Mouse (Mus musculus): ENCODE results near the gene Inpp4a. TPM values are rescaled to one million over a fixed set of nuclear protein-coding genes. Genes with fewer than 3 reads are reported as not detected.

Inpp4a gene
- polyA plus RNA-seq, 1 experiment = 2.4 TPM

DNA sequence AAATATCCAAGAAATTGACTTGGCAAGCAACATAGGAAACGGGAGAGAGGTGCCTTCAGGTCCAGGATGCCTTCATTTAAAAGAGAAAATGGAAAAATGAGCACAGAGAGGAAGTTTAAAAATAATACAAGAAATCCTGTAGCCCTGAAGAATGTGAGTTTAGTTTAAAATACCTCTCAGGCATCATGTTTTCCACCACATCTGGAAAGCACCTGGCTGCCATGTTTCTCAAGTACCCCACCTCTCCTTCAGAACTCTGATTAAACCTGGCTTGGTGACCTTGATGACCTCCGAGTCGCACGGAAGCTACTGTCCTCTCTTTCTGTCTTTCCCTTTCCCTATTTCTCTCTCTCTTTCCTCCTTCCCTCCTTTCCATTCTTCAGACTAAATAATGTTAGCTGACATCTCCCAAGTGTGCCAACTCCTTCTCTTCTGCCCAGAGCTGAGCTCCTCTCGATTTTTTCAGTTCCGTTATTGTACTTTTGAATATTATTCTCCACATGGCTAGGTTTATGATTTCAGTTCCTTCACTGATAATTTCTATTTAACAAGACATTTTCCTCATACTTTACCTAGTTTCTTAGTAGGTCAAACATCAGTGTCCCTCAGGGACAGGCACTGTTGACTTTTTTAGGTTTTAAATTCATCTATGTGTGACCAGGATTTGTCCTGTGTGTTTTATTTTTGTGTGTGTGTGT is 59.9 kb downstream of the Inpp4a start:
- Histone ChIP-seq H3K79me3 (ENCODE audit: low read depth) (no peaks in the 10 kb centered on the region), H3ac (ENCODE audit: control insufficient read depth, insufficient read length, low read depth) (no peak overlapping the region), H3K27me3 (ENCODE audit: control insufficient read depth, insufficient read depth, insufficient read length) (no peaks in the 10 kb centered on the region), H3K4me3 (ENCODE audit: insufficient read depth, poor library complexity, severe bottlenecking) (no peak overlapping the region), H3K79me2 (ENCODE audit: control insufficient read depth, insufficient read depth) (no peaks in the 10 kb centered on the region), H3K36me3 (ENCODE audit: control insufficient read depth, insufficient read depth) (no peaks in the 10 kb centered on the region)
- TF ChIP-seq FOSL1 (IDR thresholded peaks at IDR 0.05; ENCODE audit: insufficient read depth, low read length, poor library complexity, severe bottlenecking) (no peak), CEBPB (IDR thresholded peaks at IDR 0.05; ENCODE audit: low read depth) (no peak), USF1 (IDR thresholded peaks at IDR 0.05; ENCODE audit: low read depth) (no peak), MYOG (IDR thresholded peaks at IDR 0.05; ENCODE audit: control insufficient read depth, extremely low read depth, insufficient read length) (no peak), MYOD1 (IDR thresholded peaks at IDR 0.05; ENCODE audit: control insufficient read depth, insufficient read length, low read depth) (no peak), CTCF (IDR thresholded peaks at IDR 0.05; ENCODE audit: control insufficient read depth, insufficient read depth, insufficient read length) (no peak), MAX (IDR thresholded peaks at IDR 0.05) (no peak)

DNA sequence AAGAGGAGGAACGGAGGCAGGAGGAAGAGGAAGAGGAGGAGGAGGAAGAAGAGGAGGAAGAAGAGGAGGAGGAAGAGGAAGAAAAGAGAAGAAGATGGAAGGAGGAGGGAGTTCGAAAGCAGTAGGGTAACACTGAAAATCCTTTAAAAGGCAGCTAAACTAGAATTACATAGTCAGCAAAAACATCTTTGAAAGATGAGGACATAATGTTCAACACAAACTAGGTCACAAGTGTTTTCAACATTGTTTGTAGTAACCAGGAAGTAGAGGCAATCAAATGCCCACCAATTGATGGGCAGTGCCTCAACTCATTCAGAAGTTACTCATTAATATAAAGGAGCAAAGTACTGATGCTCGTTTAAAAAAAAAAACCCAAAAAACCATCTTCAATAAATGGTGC is 61.1 kb downstream of the Inpp4a start:
- Histone ChIP-seq H3ac (ENCODE audit: control insufficient read depth, insufficient read length, low read depth) (no peak overlapping the region), H3K79me2 (ENCODE audit: control insufficient read depth, insufficient read depth) (no peaks in the 10 kb centered on the region), H3K79me3 (ENCODE audit: low read depth) (no peaks in the 10 kb centered on the region), H3K27me3 (ENCODE audit: control insufficient read depth, insufficient read depth, insufficient read length) (no peaks in the 10 kb centered on the region), H3K4me3 (ENCODE audit: insufficient read depth, poor library complexity, severe bottlenecking) (no peak overlapping the region), H3K36me3 (ENCODE audit: control insufficient read depth, insufficient read depth) (no peaks in the 10 kb centered on the region)
- TF ChIP-seq CTCF (IDR thresholded peaks at IDR 0.05; ENCODE audit: control insufficient read depth, insufficient read depth, insufficient read length) = no peak

DNA sequence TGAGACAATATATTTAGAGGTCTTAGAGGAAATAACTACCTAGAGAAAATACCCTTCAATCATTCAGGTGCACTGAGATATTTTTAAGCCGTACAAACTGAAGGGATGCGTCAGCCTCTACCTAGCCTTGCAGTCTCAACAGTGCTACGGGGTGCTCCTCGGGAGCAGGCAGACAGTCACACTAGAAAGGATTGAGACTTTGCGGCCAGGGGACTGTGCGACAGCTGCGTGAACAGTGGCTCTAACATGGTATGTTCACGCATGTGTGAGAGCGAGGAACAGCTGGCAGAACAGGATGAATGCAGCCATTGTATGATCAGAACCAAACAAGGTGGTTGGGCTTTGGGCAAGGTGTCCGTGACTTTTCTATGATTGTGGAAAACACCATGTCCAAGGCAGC is 63.1 kb downstream of the Inpp4a start:
- no peaks in the 10 kb centered on the region for H3K36me3 ChIP-seq (ENCODE audit: control insufficient read depth, insufficient read depth)
- no peaks in the 10 kb centered on the region for H3K79me3 ChIP-seq (ENCODE audit: low read depth)
- no peak overlapping the region for H3K4me3 ChIP-seq (ENCODE audit: insufficient read depth, poor library complexity, severe bottlenecking)
- TF ChIP-seq CEBPB (IDR thresholded peaks at IDR 0.05; ENCODE audit: low read depth) (no peak), FOSL1 (IDR thresholded peaks at IDR 0.05; ENCODE audit: insufficient read depth, low read length, poor library complexity, severe bottlenecking) (no peak), USF1 (IDR thresholded peaks at IDR 0.05; ENCODE audit: low read depth) (no peak), MAX (IDR thresholded peaks at IDR 0.05) (no peak), CTCF (IDR thresholded peaks at IDR 0.05; ENCODE audit: control insufficient read depth, insufficient read depth, insufficient read length) (no peak), MYOD1 (IDR thresholded peaks at IDR 0.05; ENCODE audit: control insufficient read depth, insufficient read length, low read depth) (no peak), MYOG (IDR thresholded peaks at IDR 0.05; ENCODE audit: control insufficient read depth, extremely low read depth, insufficient read length) (no peak)
- H3K79me2 ChIP-seq (ENCODE audit: control insufficient read depth, insufficient read depth) = no peaks in the 10 kb centered on the region
- H3ac ChIP-seq (ENCODE audit: control insufficient read depth, insufficient read length, low read depth) = no peak overlapping the region
- H3K27me3 ChIP-seq (ENCODE audit: control insufficient read depth, insufficient read depth, insufficient read length) = no peaks in the 10 kb centered on the region

DNA sequence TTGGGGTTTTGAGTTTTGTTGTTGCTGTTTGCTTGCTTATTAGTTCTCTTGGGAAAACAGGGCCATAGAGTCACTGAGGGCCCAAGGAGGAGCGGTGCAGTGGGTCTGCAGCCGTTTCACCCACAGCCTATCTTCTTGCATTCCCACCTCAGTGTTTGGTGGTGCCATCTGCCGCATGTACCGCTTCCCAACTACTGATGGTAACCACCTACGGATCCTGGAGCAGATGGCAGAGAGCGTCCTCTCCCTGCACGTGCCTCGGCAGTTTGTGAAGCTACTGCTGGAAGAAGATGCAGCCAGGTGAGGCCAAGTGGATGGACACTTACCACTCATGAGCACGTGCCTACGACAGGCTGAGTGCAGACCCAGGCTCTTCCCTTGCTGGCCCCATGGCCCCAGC is 68.5 kb downstream of the Inpp4a start:
- Histone ChIP-seq H3K27me3 (ENCODE audit: control insufficient read depth, insufficient read depth, insufficient read length) (no peaks in the 10 kb centered on the region), H3K79me2 (ENCODE audit: control insufficient read depth, insufficient read depth) (no peaks in the 10 kb centered on the region), H3K79me3 (ENCODE audit: low read depth) (no peaks in the 10 kb centered on the region), H3K36me3 (ENCODE audit: control insufficient read depth, insufficient read depth) (no peaks in the 10 kb centered on the region), H3ac (ENCODE audit: control insufficient read depth, insufficient read length, low read depth) (no peak overlapping the region), H3K4me3 (ENCODE audit: insufficient read depth, poor library complexity, severe bottlenecking) (no peak overlapping the region)
- TF ChIP-seq FOSL1 (IDR thresholded peaks at IDR 0.05; ENCODE audit: insufficient read depth, low read length, poor library complexity, severe bottlenecking) (no peak), CTCF (IDR thresholded peaks at IDR 0.05; ENCODE audit: control insufficient read depth, insufficient read depth, insufficient read length) (no peak), MYOD1 (IDR thresholded peaks at IDR 0.05; ENCODE audit: control insufficient read depth, insufficient read length, low read depth) (no peak), MAX (IDR thresholded peaks at IDR 0.05) (no peak), MYOG (IDR thresholded peaks at IDR 0.05; ENCODE audit: control insufficient read depth, extremely low read depth, insufficient read length) (no peak), CEBPB (IDR thresholded peaks at IDR 0.05; ENCODE audit: low read depth) (no peak), USF1 (IDR thresholded peaks at IDR 0.05; ENCODE audit: low read depth) (no peak)

DNA sequence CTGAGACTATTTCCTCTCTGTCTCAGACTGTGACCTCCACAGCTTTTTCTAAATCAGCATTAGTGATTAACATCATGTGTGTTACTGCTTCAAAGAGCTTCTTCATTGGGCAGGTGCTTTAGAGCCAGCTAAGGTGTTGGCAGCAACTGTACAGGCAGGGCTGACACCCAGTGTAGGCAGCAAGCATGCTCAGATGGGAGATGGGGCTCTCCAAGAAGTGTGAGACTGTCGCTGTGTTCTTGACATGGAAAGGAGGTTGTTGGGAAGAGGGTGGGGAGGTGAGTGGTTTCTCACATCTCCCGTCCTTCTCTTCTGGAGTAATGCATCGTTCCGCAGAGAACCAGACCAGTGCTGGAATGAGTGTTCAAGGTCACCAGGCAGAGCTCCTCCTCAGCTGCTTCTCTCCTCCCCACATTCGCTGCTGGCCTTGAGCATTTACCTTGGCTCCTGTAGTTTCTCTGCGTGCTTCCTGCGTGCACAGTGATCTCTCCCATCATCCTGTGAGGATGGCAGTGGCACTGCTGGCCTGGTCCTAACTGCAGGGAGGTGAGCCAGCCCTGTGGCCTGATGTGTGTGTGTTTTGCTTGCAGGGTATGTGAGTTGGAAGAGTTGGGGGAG is 69.2 kb downstream of the Inpp4a start:
- no peak overlapping the region for H3ac ChIP-seq (ENCODE audit: control insufficient read depth, insufficient read length, low read depth)
- no peaks in the 10 kb centered on the region for H3K79me2 ChIP-seq (ENCODE audit: control insufficient read depth, insufficient read depth)
- H3K4me3 ChIP-seq (ENCODE audit: insufficient read depth, poor library complexity, severe bottlenecking) = no peak overlapping the region
- no peaks in the 10 kb centered on the region for H3K36me3 ChIP-seq (ENCODE audit: control insufficient read depth, insufficient read depth)
- no peaks in the 10 kb centered on the region for H3K27me3 ChIP-seq (ENCODE audit: control insufficient read depth, insufficient read depth, insufficient read length)
- H3K79me3 ChIP-seq (ENCODE audit: low read depth) = no peaks in the 10 kb centered on the region
- TF ChIP-seq USF1 (IDR thresholded peaks at IDR 0.05; ENCODE audit: low read depth) (no peak), MAX (IDR thresholded peaks at IDR 0.05) (no peak), CEBPB (IDR thresholded peaks at IDR 0.05; ENCODE audit: low read depth) (no peak), FOSL1 (IDR thresholded peaks at IDR 0.05; ENCODE audit: insufficient read depth, low read length, poor library complexity, severe bottlenecking) (no peak), MYOG (IDR thresholded peaks at IDR 0.05; ENCODE audit: control insufficient read depth, extremely low read depth, insufficient read length) (no peak)

DNA sequence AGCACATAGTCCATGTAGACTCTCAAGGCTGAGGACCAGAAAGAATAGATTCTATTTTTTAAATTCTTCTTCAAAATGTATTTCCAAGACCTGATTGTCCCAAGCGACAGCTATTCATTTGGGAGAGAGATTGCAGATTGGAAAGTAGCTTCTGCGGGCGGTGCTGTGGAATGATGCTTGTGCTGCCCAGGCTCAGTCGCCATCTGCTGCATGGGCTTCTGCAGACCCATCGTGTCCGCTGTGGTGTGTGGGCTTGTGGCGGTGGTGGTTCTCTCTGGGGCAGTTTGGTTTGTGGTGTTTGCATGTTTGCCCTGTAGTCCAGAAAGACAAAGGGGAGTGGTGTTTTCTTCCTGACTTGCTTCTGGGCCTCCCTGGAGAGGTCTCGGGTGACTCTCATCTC is 76.5 kb downstream of the Inpp4a start:
- TF ChIP-seq CEBPB (IDR thresholded peaks at IDR 0.05; ENCODE audit: low read depth) (no peak), FOSL1 (IDR thresholded peaks at IDR 0.05; ENCODE audit: insufficient read depth, low read length, poor library complexity, severe bottlenecking) (no peak), MAX (IDR thresholded peaks at IDR 0.05) (no peak), MYOG (IDR thresholded peaks at IDR 0.05; ENCODE audit: control insufficient read depth, extremely low read depth, insufficient read length) (no peak), USF1 (IDR thresholded peaks at IDR 0.05; ENCODE audit: low read depth) (no peak), CTCF (IDR thresholded peaks at IDR 0.05; ENCODE audit: control insufficient read depth, insufficient read depth, insufficient read length) (no peak), MYOD1 (IDR thresholded peaks at IDR 0.05; ENCODE audit: control insufficient read depth, insufficient read length, low read depth) (no peak)
- no peaks in the 10 kb centered on the region for H3K79me2 ChIP-seq (ENCODE audit: control insufficient read depth, insufficient read depth)
- no peaks in the 10 kb centered on the region for H3K27me3 ChIP-seq (ENCODE audit: control insufficient read depth, insufficient read depth, insufficient read length)
- no peak overlapping the region for H3ac ChIP-seq (ENCODE audit: control insufficient read depth, insufficient read length, low read depth)
- no peaks in the 10 kb centered on the region for H3K36me3 ChIP-seq (ENCODE audit: control insufficient read depth, insufficient read depth)
- H3K79me3 ChIP-seq (ENCODE audit: low read depth) = no peaks in the 10 kb centered on the region
- no peak overlapping the region for H3K4me3 ChIP-seq (ENCODE audit: insufficient read depth, poor library complexity, severe bottlenecking)
